Mouse (Mus musculus) thymus, adult 2 months (tissue): ENCODE results near the gene Pde4d.

Experiments
- CTCF ChIP-seq: fragments of 200-500 bp; IDR thresholded peaks from 2 replicates; pipeline ENCODE4 v1.5.1; 2012; ENCODE audit warnings: mild to moderate bottlenecking, control low read depth, low read length, moderate library complexity, borderline replicate concordance; ENCODE audit not compliant: control insufficient read depth, poor library complexity, insufficient read depth; ENCODE audit errors: extremely low read depth
- POLR2A ChIP-seq: fragments of 200-500 bp; IDR thresholded peaks from 2 replicates; pipeline ENCODE4 v1.6.1; 2012; ENCODE audit warnings: mild to moderate bottlenecking, low read length, control low read depth, moderate library complexity; ENCODE audit not compliant: control insufficient read depth, poor library complexity, insufficient read depth; ENCODE audit errors: extremely low read depth

- TF ChIP-seq CTCF (no peak), POLR2A (no peak)
Measured at GRCm38 (mm10) chr13:109933554-109933953, 1483.8 kb downstream of the Pde4d start.
